Mouse (Mus musculus): Measurements from ENCODE around the gene Tfip11. TPM values are rescaled to one million over a fixed set of nuclear protein-coding genes. Genes with fewer than 3 reads are reported as not detected.
A peak's percentile ranks its signal among the peaks of the same experiment; 100 is the strongest.

Gene Tfip11
- polyA plus RNA-seq, 1 experiment: 58.9 TPM

- no peak overlapping the region for H3K27ac ChIP-seq (ENCODE audit: control insufficient read depth, insufficient read depth, low read length)
- 22% methylated on average over 7 of the region's 7 CpGs for WGBS
- no peaks in the 10 kb centered on the region for H3K36me3 ChIP-seq (ENCODE audit: control insufficient read depth, insufficient read depth, low read length)
- no peak overlapping the region for H3K4me3 ChIP-seq (ENCODE audit: control insufficient read depth, insufficient read depth, low read length)
- DNase-seq: peak; percentile 64
- TF ChIP-seq POLR2A (IDR thresholded peaks at IDR 0.05; ENCODE audit: control insufficient read depth, extremely low read depth, insufficient read depth, low read length, poor library complexity): no peak
- TF ChIP-seq CTCF (IDR thresholded peaks at IDR 0.05; ENCODE audit: borderline replicate concordance, control insufficient read depth, extremely low read depth, insufficient read depth, low read length, poor library complexity): no peak
- H3K4me1 ChIP-seq (replicated peaks; ENCODE audit: control insufficient read depth, insufficient read depth, low read length): peaks cover 68% of the 10 kb centered on the region
- no peaks in the 10 kb centered on the region for H3K27me3 ChIP-seq (ENCODE audit: control insufficient read depth, insufficient read depth, low read length)
These were observed 40.5 kb upstream of the Tfip11 start for GRCm38 (mm10) chr5:112285548-112286085.

- WGBS: 9% methylated on average over 2 of the region's 2 CpGs
- no peak for DNase-seq
- TF ChIP-seq CTCF (IDR thresholded peaks at IDR 0.05; ENCODE audit: borderline replicate concordance, control insufficient read depth, extremely low read depth, insufficient read depth, low read length, poor library complexity) (no peak), POLR2A (IDR thresholded peaks at IDR 0.05; ENCODE audit: control insufficient read depth, extremely low read depth, insufficient read depth, low read length, poor library complexity) (no peak)
- Histone ChIP-seq H3K4me1 (replicated peaks; ENCODE audit: control insufficient read depth, insufficient read depth, low read length) (peaks cover 72% of the 10 kb centered on the region), H3K27me3 (ENCODE audit: control insufficient read depth, insufficient read depth, low read length) (no peaks in the 10 kb centered on the region), H3K36me3 (ENCODE audit: control insufficient read depth, insufficient read depth, low read length) (no peaks in the 10 kb centered on the region), H3K4me3 (ENCODE audit: control insufficient read depth, insufficient read depth, low read length) (no peak overlapping the region), H3K27ac (ENCODE audit: control insufficient read depth, insufficient read depth, low read length) (peak overlapping the region; percentile 58; the same call in 1 of the 2 replicates)
These were observed 39.6 kb upstream of the Tfip11 start for GRCm38 (mm10) chr5:112286608-112286983.

- no peaks in the 10 kb centered on the region for H3K27me3 ChIP-seq (ENCODE audit: control insufficient read depth, insufficient read depth, low read length)
- no peak for TF ChIP-seq POLR2A (IDR thresholded peaks at IDR 0.05; ENCODE audit: control insufficient read depth, extremely low read depth, insufficient read depth, low read length, poor library complexity)
- TF ChIP-seq CTCF (IDR thresholded peaks at IDR 0.05; ENCODE audit: borderline replicate concordance, control insufficient read depth, extremely low read depth, insufficient read depth, low read length, poor library complexity): no peak
- peak; percentile 48 for DNase-seq
- H3K27ac ChIP-seq (ENCODE audit: control insufficient read depth, insufficient read depth, low read length): peak overlapping the region; percentile 58
- H3K36me3 ChIP-seq (ENCODE audit: control insufficient read depth, insufficient read depth, low read length): no peaks in the 10 kb centered on the region
- peaks cover 74% of the 10 kb centered on the region for H3K4me1 ChIP-seq (replicated peaks; ENCODE audit: control insufficient read depth, insufficient read depth, low read length)
- no peak overlapping the region for H3K4me3 ChIP-seq (ENCODE audit: control insufficient read depth, insufficient read depth, low read length)
- WGBS: 4% methylated on average over 11 of the region's 11 CpGs
These were observed 39.0 kb upstream of the Tfip11 start for GRCm38 (mm10) chr5:112286984-112287641.

GRCm38 (mm10) chr5:112287652-112288051 lies 38.5 kb upstream of the Tfip11 start:
- TF ChIP-seq POLR2A (IDR thresholded peaks at IDR 0.05; ENCODE audit: control insufficient read depth, extremely low read depth, insufficient read depth, low read length, poor library complexity) (no peak), CTCF (IDR thresholded peaks at IDR 0.05; ENCODE audit: borderline replicate concordance, control insufficient read depth, extremely low read depth, insufficient read depth, low read length, poor library complexity) (no peak)
- WGBS: 80% methylated on average over 2 of the region's 2 CpGs
- Histone ChIP-seq H3K27ac (ENCODE audit: control insufficient read depth, insufficient read depth, low read length) (peak overlapping the region; percentile 58; the same call in 1 of the 2 replicates), H3K4me1 (replicated peaks; ENCODE audit: control insufficient read depth, insufficient read depth, low read length) (peaks cover 73% of the 10 kb centered on the region), H3K4me3 (ENCODE audit: control insufficient read depth, insufficient read depth, low read length) (no peak overlapping the region), H3K27me3 (ENCODE audit: control insufficient read depth, insufficient read depth, low read length) (no peaks in the 10 kb centered on the region), H3K36me3 (ENCODE audit: control insufficient read depth, insufficient read depth, low read length) (no peaks in the 10 kb centered on the region)
- no peak for DNase-seq

GRCm38 (mm10) chr5:112288193-112289141 lies 37.7 kb upstream of the Tfip11 start:
- H3K36me3 ChIP-seq (ENCODE audit: control insufficient read depth, insufficient read depth, low read length): no peaks in the 10 kb centered on the region
- TF ChIP-seq CTCF (IDR thresholded peaks at IDR 0.05; ENCODE audit: borderline replicate concordance, control insufficient read depth, extremely low read depth, insufficient read depth, low read length, poor library complexity): no peak
- no peak for TF ChIP-seq POLR2A (IDR thresholded peaks at IDR 0.05; ENCODE audit: control insufficient read depth, extremely low read depth, insufficient read depth, low read length, poor library complexity)
- H3K4me1 ChIP-seq (replicated peaks; ENCODE audit: control insufficient read depth, insufficient read depth, low read length): peaks cover 65% of the 10 kb centered on the region
- 91% methylated on average over 9 of the region's 9 CpGs for WGBS
- H3K27ac ChIP-seq (ENCODE audit: control insufficient read depth, insufficient read depth, low read length): no peak overlapping the region
- DNase-seq: no peak
- H3K4me3 ChIP-seq (ENCODE audit: control insufficient read depth, insufficient read depth, low read length): no peak overlapping the region
- no peaks in the 10 kb centered on the region for H3K27me3 ChIP-seq (ENCODE audit: control insufficient read depth, insufficient read depth, low read length)

GRCm38 (mm10) chr5:112289236-112289635 lies 36.9 kb upstream of the Tfip11 start:
- TF ChIP-seq POLR2A (IDR thresholded peaks at IDR 0.05; ENCODE audit: control insufficient read depth, extremely low read depth, insufficient read depth, low read length, poor library complexity): no peak
- no peak for TF ChIP-seq CTCF (IDR thresholded peaks at IDR 0.05; ENCODE audit: borderline replicate concordance, control insufficient read depth, extremely low read depth, insufficient read depth, low read length, poor library complexity)
- no peak overlapping the region for H3K4me3 ChIP-seq (ENCODE audit: control insufficient read depth, insufficient read depth, low read length)
- no peaks in the 10 kb centered on the region for H3K36me3 ChIP-seq (ENCODE audit: control insufficient read depth, insufficient read depth, low read length)
- H3K27me3 ChIP-seq (ENCODE audit: control insufficient read depth, insufficient read depth, low read length): no peaks in the 10 kb centered on the region
- H3K4me1 ChIP-seq (replicated peaks; ENCODE audit: control insufficient read depth, insufficient read depth, low read length): peaks cover 58% of the 10 kb centered on the region
- H3K27ac ChIP-seq (ENCODE audit: control insufficient read depth, insufficient read depth, low read length): no peak overlapping the region
- DNase-seq: no peak
- WGBS: 89% methylated on average over 8 of the region's 8 CpGs

All from thymus, adult 2 months (tissue).